ENCODE assay signal across 8 mouse cellular contexts in genomic region chr1:90691157-90691594, GRCm38 (mm10).
DNase-seq lines count a peak whose midpoint lies in the region.

No protein-coding gene starts in this region.

- DNase-seq in adrenal gland, postnatal 14 days = peak; percentile 32
- no peak for DNase-seq in adrenal gland, postnatal 25 days
- peak; percentile 65 for DNase-seq in right cerebral cortex, adult 18-20 months
- no peak for DNase-seq in right cerebral cortex, postnatal 4 days
- peak; percentile 9 to 63 for DNase-seq in left cerebral cortex, adult 8-10 months (ENCODE audit: low spot score in 2 of 2)
- DNase-seq in telencephalon, adult 2 months (ENCODE audit: low read depth, low spot score) = peak; percentile 66
- DNase-seq in urinary bladder, postnatal 10 days (ENCODE audit: low spot score) = no peak
- no peak for DNase-seq in ovary, postnatal 10 days (ENCODE audit: low spot score)

Comparison
In these comparisons a context has a peak if more than half of its experiments do, and no peak if none do; other contexts are left out.
1. DNase-seq: peak in adrenal gland, postnatal 14 days (single experiment), right cerebral cortex, adult 18-20 months (single experiment), left cerebral cortex, adult 8-10 months (2 of 2) and telencephalon, adult 2 months (single experiment); none in adrenal gland, postnatal 25 days (single experiment), right cerebral cortex, postnatal 4 days (single experiment), urinary bladder, postnatal 10 days (single experiment) and ovary, postnatal 10 days (single experiment).